Mouse (Mus musculus) hindbrain, postnatal 0 days (tissue): ENCODE data around the gene Gm6803. TPM values are rescaled to one million over a fixed set of nuclear protein-coding genes. Genes with fewer than 3 reads are reported as not detected.
"Not testable (repeated sequence)": the region's sequence is repeated elsewhere in the genome, so short reads cannot be mapped to it uniquely, and the experiment has no call there.

Source experiments
- ATAC-seq: fragments of 200-750 bp; cut with Nextera tagmentation; 2 replicates; pipeline ENCODE4 v1.8.0; 2017; ENCODE audit warnings: mild to moderate bottlenecking, moderate TSS enrichment, moderate library complexity
- DNase-seq: peaks from one replicate; pipeline ENCODE4 v3.0.0-alpha.2; 2015; ENCODE audit warnings: low spot score
- H3K27ac ChIP-seq: fragments of 300-500 bp; sonication (generic); 2 replicates; pipeline ENCODE4 v1.5.1; 2014; ENCODE audit warnings: mild to moderate bottlenecking
- H3K27me3 ChIP-seq: fragments of 300-500 bp; sonication (generic); 2 replicates; pipeline ENCODE4 v1.6.1; 2014; ENCODE audit warnings: low read length, mixed read lengths; ENCODE audit not compliant: insufficient read depth
- H3K36me3 ChIP-seq: fragments of 300-500 bp; sonication (generic); 2 replicates; pipeline ENCODE4 v1.6.1; 2014; ENCODE audit warnings: low read length, mixed read lengths; ENCODE audit not compliant: insufficient read depth
- H3K4me1 ChIP-seq: fragments of 300-500 bp; sonication (generic); 2 replicates; pipeline ENCODE4 v1.6.1; 2014; ENCODE audit warnings: antibody characterized with exemption, low read length, mixed read lengths; ENCODE audit not compliant: insufficient read depth
- H3K4me2 ChIP-seq: fragments of 300-500 bp; sonication (generic); 2 replicates; pipeline ENCODE4 v1.6.1; 2014; ENCODE audit warnings: low read depth, mild to moderate bottlenecking, low read length, moderate library complexity, mixed read lengths
- H3K4me3 ChIP-seq: fragments of 300-500 bp; sonication (generic); 2 replicates; pipeline ENCODE4 v1.5.1; 2014; ENCODE audit warnings: low read length
- H3K9ac ChIP-seq: fragments of 300-500 bp; sonication (generic); replicated peaks from 2 replicates; pipeline ENCODE4 v1.6.1; 2014; ENCODE audit warnings: mild to moderate bottlenecking, low read length, moderate library complexity, mixed read lengths
- H3K9me3 ChIP-seq: fragments of 300-500 bp; sonication (generic); 2 replicates; pipeline ENCODE4 v1.6.1; 2016; ENCODE audit warnings: low read length, mixed read lengths
- CTCF ChIP-seq: IDR thresholded peaks from 2 replicates; pipeline ENCODE4 v1.5.1; 2016; ENCODE audit warnings: antibody characterized with exemption, control low read depth, low read depth
- WGBS: fragments of 180-500 bp; shearing (Covaris S2); extraction: QIAGEN DNeasy Blood & Tissue Kit; methylation state at CpG from one replicate; pipeline ENCODE4 v1.1.7; 2014; 5-methylcytosine and 5-hydroxymethylcytosine counted together
- polyA plus RNA-seq: library from polyadenylated mRNA; unstranded; fragments of >200 nt; fragmentation: Nextera tagmentation; extraction: Ambion mirVana; gene quantifications from 2 replicates; pipeline ENCODE4 v1.2.1, GENCODE M21; 2015
- total RNA-seq: library from RNA; depleted of rRNA; stranded (reverse); fragments of >200 nt; gene quantifications from 2 replicates; pipeline ENCODE4 v1.2.3, GENCODE M21; 2014; rRNA removed

Gene Gm6803
- total RNA-seq (not detected in 2 replicates), polyA plus RNA-seq (not detected in 2 replicates)

GRCm38 (mm10) chr12:88018671-88019070, at the start of gene Gm6803:
Gene Gm6803, minus strand, starts transcription at chr12:88018771.
- H3K36me3 ChIP-seq, ATAC-seq, H3K4me1 ChIP-seq, H3K9ac ChIP-seq, H3K9me3 ChIP-seq, H3K4me3 ChIP-seq, H3K27ac ChIP-seq, H3K4me2 ChIP-seq, DNase-seq, H3K27me3 ChIP-seq: not testable (repeated sequence)
- 72% methylated on average over 2 of the region's 2 CpGs for WGBS

GRCm38 (mm10) chr12:88045226-88045625, 26.7 kb upstream of the Gm6803 start:
- H3K27me3 ChIP-seq, DNase-seq, H3K36me3 ChIP-seq, H3K9ac ChIP-seq, H3K4me1 ChIP-seq, H3K9me3 ChIP-seq, H3K4me3 ChIP-seq, H3K27ac ChIP-seq, H3K4me2 ChIP-seq, ATAC-seq: not testable (repeated sequence)
- 59% methylated on average over 1 of the region's 1 CpGs for WGBS

GRCm38 (mm10) chr12:88039703-88040102, 21.1 kb upstream of the Gm6803 start:
- not testable (repeated sequence) for H3K9me3 ChIP-seq, H3K4me1 ChIP-seq, H3K27ac ChIP-seq, H3K27me3 ChIP-seq, H3K4me3 ChIP-seq, H3K4me2 ChIP-seq, DNase-seq, H3K9ac ChIP-seq, ATAC-seq, H3K36me3 ChIP-seq
- 97% methylated on average over 1 of the region's 1 CpGs for WGBS

GRCm38 (mm10) chr12:88039062-88039461, 20.5 kb upstream of the Gm6803 start:
- not testable (repeated sequence) for H3K9me3 ChIP-seq, ATAC-seq, H3K27me3 ChIP-seq, H3K27ac ChIP-seq, H3K4me1 ChIP-seq, H3K4me3 ChIP-seq, H3K9ac ChIP-seq, H3K4me2 ChIP-seq, H3K36me3 ChIP-seq
- DNase-seq, result peak; percentile 8
- TF ChIP-seq CTCF, result peak; percentile 36

- not testable (repeated sequence) for DNase-seq, H3K27ac ChIP-seq
These were observed 13.7 kb upstream of the Gm6803 start for GRCm38 (mm10) chr12:88032250-88032649.

GRCm38 (mm10) chr12:88026704-88027103, 8.1 kb upstream of the Gm6803 start, which contains the start of gene Gm2056:
Gene Gm2056, plus strand, starts transcription at chr12:88027004.
- 93% methylated on average over 1 of the region's 1 CpGs for WGBS

More at GRCm38 (mm10) chr12:88032250-88032649, 13.7 kb upstream of the Gm6803 start:
- 93% methylated on average over 5 of the region's 5 CpGs for WGBS
- H3K4me1 ChIP-seq, H3K4me3 ChIP-seq, H3K27me3 ChIP-seq, H3K36me3 ChIP-seq, H3K4me2 ChIP-seq, ATAC-seq, H3K9me3 ChIP-seq, H3K9ac ChIP-seq: not testable (repeated sequence)

GRCm38 (mm10) chr12:88011548-88011947, 7.0 kb downstream of the Gm6803 start, which contains the start of gene Gm2075:
Gene Gm2075, plus strand, starts transcription at chr12:88011848.
- H3K9ac ChIP-seq, DNase-seq, H3K27ac ChIP-seq, H3K36me3 ChIP-seq, ATAC-seq, H3K9me3 ChIP-seq, H3K4me1 ChIP-seq, H3K4me3 ChIP-seq, H3K27me3 ChIP-seq, H3K4me2 ChIP-seq: not testable (repeated sequence)
- no CpG with 5 or more reads among the region's 1 CpGs for WGBS

More at GRCm38 (mm10) chr12:88026704-88027103, 8.1 kb upstream of the Gm6803 start, which contains the start of gene Gm2056:
- not testable (repeated sequence) for H3K9me3 ChIP-seq, H3K27ac ChIP-seq, ATAC-seq, H3K4me1 ChIP-seq, H3K36me3 ChIP-seq, H3K4me2 ChIP-seq, H3K27me3 ChIP-seq, H3K4me3 ChIP-seq, H3K9ac ChIP-seq, DNase-seq

GRCm38 (mm10) chr12:88004118-88004517, 14.5 kb downstream of the Gm6803 start:
- not testable (repeated sequence) for H3K27ac ChIP-seq, H3K4me2 ChIP-seq, H3K4me3 ChIP-seq, H3K9me3 ChIP-seq, ATAC-seq, H3K36me3 ChIP-seq, H3K4me1 ChIP-seq, H3K9ac ChIP-seq, H3K27me3 ChIP-seq, DNase-seq
- WGBS, result 77% methylated on average over 3 of the region's 3 CpGs
